Mouse (Mus musculus) CH12.LX (cell line): ENCODE measurements at regions not wholly inside any gene's neighbourhood (a gene's known extent, or its start where the extent isn't known, plus 50 kb on each side); places are given as distances from the start of the nearest gene placed in this dataset.

Source experiments
- DNase-seq: peaks from one replicate; pipeline ENCODE4 v3.0.0-alpha.2; 2013; ENCODE audit errors: extremely low read depth
- H3K27ac ChIP-seq: 2 replicates; pipeline ENCODE4 v1.5.1; 2012; ENCODE audit warnings: low read depth, mild to moderate bottlenecking, control low read depth, moderate library complexity; ENCODE audit not compliant: insufficient read depth
- H3K27me3 ChIP-seq: replicated peaks from 2 replicates; pipeline ENCODE3; 2012; ENCODE audit warnings: inconsistent platforms
- H3K36me3 ChIP-seq, 2 experiments: replicated peaks in 1 of 2; 2 replicates each; pipeline versions ENCODE3 to v1.6.1; 2012; ENCODE audit warnings: inconsistent platforms in 1 of 2, low read length in 1 of 2, mild to moderate bottlenecking in 1 of 2, mixed read lengths in 1 of 2, moderate library complexity in 1 of 2; ENCODE audit not compliant: control insufficient read depth in 1 of 2, insufficient read depth in 1 of 2
- H3K4me1 ChIP-seq, 2 experiments: 2 replicates each; pipeline ENCODE4 v1.6.1; 2012; ENCODE audit warnings: inconsistent platforms in 1 of 2, moderate library complexity in 1 of 2; ENCODE audit not compliant: insufficient read depth in 2 of 2, control insufficient read depth in 1 of 2
- H3K4me2 ChIP-seq: 2 replicates; pipeline ENCODE4 v1.6.1; 2012; ENCODE audit warnings: low read depth, mild to moderate bottlenecking, control low read depth; ENCODE audit not compliant: poor library complexity, insufficient read depth, severe bottlenecking
- H3K4me3 ChIP-seq, 3 experiments: fragments of 150-350 bp in 1 of 3; sonication (generic) in 1 of 3; replicated peaks in 1 of 3; 2 replicates each; pipeline versions ENCODE3 to v1.5.1; 2011 to 2012; ENCODE audit warnings: low read depth in 2 of 3, low read length in 2 of 3, mild to moderate bottlenecking in 2 of 3, moderate library complexity in 2 of 3, control low read depth in 1 of 3, improper control_type of control experiment in 1 of 3, inconsistent platforms in 1 of 3, mixed read lengths in 1 of 3; ENCODE audit not compliant: poor library complexity in 1 of 3
- H3K79me2 ChIP-seq: replicated peaks from 2 replicates; pipeline ENCODE4 v1.6.1; 2012; ENCODE audit warnings: mild to moderate bottlenecking, moderate library complexity; ENCODE audit not compliant: control insufficient read depth, poor library complexity, insufficient read depth, severe bottlenecking; ENCODE audit errors: extremely low read depth
- H3K9ac ChIP-seq: 2 replicates; pipeline ENCODE4 v1.6.1; 2012; ENCODE audit warnings: low read depth, mild to moderate bottlenecking, control low read depth, moderate library complexity; ENCODE audit not compliant: insufficient read depth
- H3K9me3 ChIP-seq: replicated peaks from 2 replicates; pipeline ENCODE3; 2012; ENCODE audit warnings: low read length, inconsistent platforms, mixed read lengths
- CHD1 ChIP-seq: IDR thresholded peaks from 2 replicates; pipeline ENCODE4 v1.6.1; 2012; ENCODE audit warnings: low read depth, low read length, improper control_type of control experiment, inconsistent platforms
- CTCF ChIP-seq, 2 experiments: IDR thresholded peaks in 1 of 2; conservative IDR thresholded peaks in 1 of 2; 2 replicates each; pipeline ENCODE4 v1.5.1; 2011 to 2012; ENCODE audit warnings: low read depth in 2 of 2, low read length in 2 of 2, improper control_type of control experiment in 1 of 2, inconsistent platforms in 1 of 2, mild to moderate bottlenecking in 1 of 2, moderate library complexity in 1 of 2
- ELF1 ChIP-seq: IDR thresholded peaks from 2 replicates; pipeline ENCODE4 v1.6.1; 2014; ENCODE audit warnings: low read depth, mild to moderate bottlenecking, inconsistent platforms, low read length, improper control_type of control experiment
- EP300 ChIP-seq: IDR thresholded peaks from 2 replicates; pipeline ENCODE4 v1.6.1; 2011; ENCODE audit warnings: low read length, improper control_type of control experiment
- GABPA ChIP-seq: IDR thresholded peaks from 2 replicates; pipeline ENCODE4 v1.6.1; 2012; ENCODE audit warnings: low read depth, low read length, improper control_type of control experiment, inconsistent platforms; ENCODE audit not compliant: insufficient replicate concordance
- HCFC1 ChIP-seq: IDR thresholded peaks from 2 replicates; pipeline ENCODE4 v1.6.1; 2012; ENCODE audit warnings: low read depth, mild to moderate bottlenecking, inconsistent platforms, low read length, improper control_type of control experiment
- IRF4 ChIP-seq: IDR thresholded peaks from 2 replicates; pipeline ENCODE4 v1.6.1; 2014; ENCODE audit warnings: low read depth, mild to moderate bottlenecking, inconsistent platforms, low read length, improper control_type of control experiment
- JUN ChIP-seq: IDR thresholded peaks from 2 replicates; pipeline ENCODE4 v1.6.1; 2011; ENCODE audit warnings: low read depth, mild to moderate bottlenecking, low read length, improper control_type of control experiment, moderate library complexity; ENCODE audit not compliant: insufficient read depth
- KAT2A ChIP-seq: IDR thresholded peaks from 2 replicates; pipeline ENCODE4 v1.6.1; 2012; ENCODE audit warnings: low read length, improper control_type of control experiment, inconsistent platforms; ENCODE audit not compliant: insufficient replicate concordance
- MAFK ChIP-seq: IDR thresholded peaks from 2 replicates; pipeline ENCODE4 v1.6.1; 2011; ENCODE audit warnings: low read length, improper control_type of control experiment; ENCODE audit not compliant: insufficient replicate concordance
- POLR2A ChIP-seq: IDR thresholded peaks from 2 replicates; pipeline ENCODE4 v1.6.1; 2011; ENCODE audit warnings: low read depth, mild to moderate bottlenecking, improper control_type of control experiment, low read length
- POLR2AphosphoS2 ChIP-seq: IDR thresholded peaks from 2 replicates; pipeline ENCODE4 v1.6.1; 2011; ENCODE audit warnings: low read depth, low read length, improper control_type of control experiment
- RAD21 ChIP-seq: IDR thresholded peaks from 2 replicates; pipeline ENCODE4 v1.6.1; 2011; ENCODE audit warnings: low read depth, mild to moderate bottlenecking, low read length, improper control_type of control experiment, moderate library complexity
- SIN3A ChIP-seq: IDR thresholded peaks from 2 replicates; pipeline ENCODE4 v1.6.1; 2012; ENCODE audit warnings: low read length, improper control_type of control experiment, inconsistent platforms
- TCF12 ChIP-seq: IDR thresholded peaks from 2 replicates; pipeline ENCODE4 v1.6.1; 2014; ENCODE audit warnings: low read depth, mild to moderate bottlenecking, inconsistent platforms, low read length, improper control_type of control experiment
- USF1 ChIP-seq: IDR thresholded peaks from 2 replicates; pipeline ENCODE4 v1.6.1; 2014; ENCODE audit warnings: low read depth, mild to moderate bottlenecking, inconsistent platforms, low read length, improper control_type of control experiment
- USF2 ChIP-seq: conservative IDR thresholded peaks from 2 replicates; pipeline ENCODE4 v1.6.1; 2011; ENCODE audit warnings: low read depth, low read length, improper control_type of control experiment
- ZMIZ1 ChIP-seq: IDR thresholded peaks from 2 replicates; pipeline ENCODE4 v1.6.1; 2012; ENCODE audit warnings: low read depth, mild to moderate bottlenecking, inconsistent platforms, low read length, improper control_type of control experiment
- ZNF384 ChIP-seq: IDR thresholded peaks from 2 replicates; pipeline ENCODE4 v1.6.1; 2012; ENCODE audit warnings: low read depth, low read length, improper control_type of control experiment, inconsistent platforms
- dilution Hi-C: fragments of 300-500 bp; cut with MboI; formaldehyde crosslinking; loops from 2 replicates; pipeline ENCODE4 v1.14.3; 2020; ENCODE audit warnings: low sequenced_read_pairs; ENCODE audit not compliant: extremely low pct_unique_long_range_greater_than_20kb, extremely low pct_ligation_motif_present
- in situ Hi-C: fragments of 300-500 bp; cut with MboI; formaldehyde crosslinking; loops from 3 replicates; pipeline ENCODE4 v1.14.3; 2019; ENCODE audit warnings: low sequenced_read_pairs, low pct_ligation_motif_present, low pct_unique_long_range_greater_than_20kb, mixed read lengths

DNA sequence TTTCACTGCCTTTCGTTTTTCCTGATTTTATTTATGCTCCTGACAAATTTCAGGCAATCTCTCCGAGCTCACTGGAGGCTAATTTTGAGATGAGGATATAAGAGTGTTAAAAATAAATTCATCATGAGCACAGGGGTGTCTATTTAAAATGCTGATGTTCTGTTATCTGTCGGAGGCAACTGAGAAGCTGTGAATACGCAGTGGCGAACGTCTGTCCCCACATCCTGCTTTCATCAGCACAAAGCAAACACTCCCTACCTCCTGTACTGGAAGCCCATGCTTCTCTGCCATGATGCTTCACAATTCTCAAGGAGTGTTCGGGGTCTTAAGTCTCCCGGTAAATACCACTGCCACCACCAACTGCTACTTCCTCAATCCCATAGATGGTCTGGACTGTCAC lies 526.9 kb downstream of the Pdcd6ip start:
- H3K36me3 ChIP-seq: no peaks in the 10 kb centered on the region
- H3K27ac ChIP-seq: no peak overlapping the region
- no peak overlapping the region for H3K4me2 ChIP-seq
- in situ Hi-C loops: no loop called here
- DNase-seq: no peak
- no peak overlapping the region for H3K9ac ChIP-seq
- H3K9me3 ChIP-seq: peaks cover 56% of the 10 kb centered on the region
- no peak for TF ChIP-seq IRF4
- no peak for TF ChIP-seq HCFC1
- TF ChIP-seq POLR2A: no peak
- TF ChIP-seq SIN3A: no peak
- TF ChIP-seq USF1: no peak
- no peak for TF ChIP-seq RAD21
- TF ChIP-seq JUN: no peak
- no peaks in the 10 kb centered on the region for H3K4me1 ChIP-seq
- dilution Hi-C loops: no loop called here
- no peaks in the 10 kb centered on the region for H3K27me3 ChIP-seq
- no peaks in the 10 kb centered on the region for H3K79me2 ChIP-seq
- H3K4me3 ChIP-seq: no peak overlapping the region

DNA sequence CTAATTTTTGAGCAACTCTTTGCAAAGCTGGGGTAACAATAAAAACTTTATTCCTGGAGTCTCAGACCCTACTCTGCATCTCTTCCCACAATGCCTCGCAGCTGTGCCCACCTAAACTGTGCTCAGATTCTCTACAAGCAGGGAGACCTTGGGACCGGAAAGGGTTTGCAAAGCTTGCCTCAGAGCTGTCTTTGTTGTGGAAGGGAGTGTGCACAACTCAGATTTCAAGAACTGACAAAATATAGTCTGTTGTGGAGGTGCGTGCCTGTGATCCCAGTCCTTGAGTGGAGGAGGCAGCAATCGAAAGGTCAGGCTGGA lies 530.2 kb downstream of the Pdcd6ip start:
- H3K4me3 ChIP-seq: no peak overlapping the region
- no peaks in the 10 kb centered on the region for H3K36me3 ChIP-seq
- no peaks in the 10 kb centered on the region for H3K27me3 ChIP-seq
- peaks cover 50% of the 10 kb centered on the region for H3K9me3 ChIP-seq
- no peak overlapping the region for H3K4me2 ChIP-seq
- DNase-seq: no peak
- H3K4me1 ChIP-seq: no peaks in the 10 kb centered on the region
- H3K9ac ChIP-seq: no peak overlapping the region
- TF ChIP-seq GABPA (no peak), CTCF (conservative IDR thresholded peaks at IDR 0.05 in 1 of 2, IDR thresholded peaks at IDR 0.05 in 1 of 2; ENCODE audit: low read depth in 2 of 2, low read length in 2 of 2) (no peak), TCF12 (no peak), EP300 (no peak), KAT2A (no peak), ZNF384 (no peak), ELF1 (no peak), ZMIZ1 (no peak), USF2 (no peak), MAFK (no peak), CHD1 (no peak), POLR2AphosphoS2 (no peak)
- H3K79me2 ChIP-seq: no peaks in the 10 kb centered on the region
- dilution Hi-C loops (no loop called here), in situ Hi-C loops (no loop called here)
- no peak overlapping the region for H3K27ac ChIP-seq
